Mouse (Mus musculus) embryo, embryonic 11.5 days (tissue): ENCODE measurements at regions not wholly inside any gene's neighbourhood (a gene's known extent, or its start where the extent isn't known, plus 50 kb on each side); places are given as distances from the start of the nearest gene placed in this dataset.

ENCODE experiments used
- DNase-seq: peaks from one replicate; pipeline ENCODE4 v3.0.0-alpha.2; 2012; ENCODE audit warnings: low read depth, low spot score

DNA sequence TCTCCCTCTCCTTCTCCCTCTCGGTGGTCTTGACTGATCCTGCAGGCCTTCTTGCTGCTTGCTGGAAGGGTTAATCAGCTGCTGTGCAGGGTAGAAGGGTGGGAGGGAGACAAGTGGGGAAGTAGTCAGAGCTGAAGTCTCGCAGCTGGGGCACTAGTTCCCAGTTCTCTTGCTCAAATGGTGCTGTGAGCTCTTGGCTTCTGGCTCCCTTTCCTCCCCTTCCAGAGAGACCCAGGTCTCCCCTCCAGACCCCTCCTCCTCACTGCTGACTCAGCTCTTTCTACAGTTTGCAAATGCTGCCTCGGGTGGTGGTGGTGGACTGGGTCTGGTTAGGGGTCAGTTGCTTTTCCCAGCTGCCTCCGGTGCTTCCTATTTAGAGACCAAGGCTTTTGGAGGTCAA, 100.8 kb upstream of the Id2 start:
- no peak for DNase-seq

DNA sequence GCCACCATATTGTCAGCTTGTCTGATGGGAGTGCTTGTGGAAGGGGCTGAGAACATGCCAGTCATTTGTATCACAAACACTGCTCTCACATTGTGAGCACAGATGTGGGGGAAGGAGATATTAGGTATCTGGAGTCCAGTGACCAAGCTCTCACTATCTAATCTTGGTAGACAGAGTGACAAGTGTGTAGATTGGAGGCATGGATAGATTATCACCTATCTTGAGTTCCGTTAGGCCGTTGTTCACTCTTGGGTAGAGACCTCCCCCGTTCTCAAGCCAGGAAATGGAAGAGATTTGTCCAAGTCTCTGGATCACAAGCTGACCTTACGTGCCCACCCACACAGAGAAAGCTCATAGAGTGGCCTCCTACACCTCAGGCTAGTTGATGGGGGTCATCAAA, 99.1 kb upstream of the Id2 start:
- DNase-seq = no peak

DNA sequence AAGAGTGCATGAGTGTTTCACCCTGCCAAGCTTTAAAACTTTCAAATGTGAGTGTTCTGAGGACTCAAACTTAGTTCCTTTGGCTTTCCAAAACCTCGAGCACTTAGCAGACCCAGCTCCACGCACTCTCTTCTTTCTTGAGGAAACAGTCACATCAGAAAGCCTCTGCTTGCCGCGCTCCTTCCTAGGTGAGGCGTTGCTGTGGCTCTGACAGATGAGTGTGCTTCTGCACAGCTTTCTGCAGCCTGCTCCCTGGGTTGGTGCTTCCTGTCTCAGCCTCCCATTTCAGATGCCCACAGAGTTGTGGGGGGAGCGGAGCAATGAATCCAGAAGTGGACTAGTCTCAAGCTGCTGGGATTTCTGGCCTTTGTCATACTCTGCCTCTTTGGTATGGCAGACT, 95.3 kb upstream of the Id2 start:
- no peak for DNase-seq

- DNase-seq = no peak
Observed at GRCm38 (mm10) chr12:25190360-25190759, 93.4 kb upstream of the Id2 start.

GRCm38 (mm10) chr12:25189174-25189761, 92.3 kb upstream of the Id2 start:
- no peak for DNase-seq

GRCm38 (mm10) chr12:25188556-25188955, 91.6 kb upstream of the Id2 start:
- DNase-seq = no peak

- no peak for DNase-seq
Observed at GRCm38 (mm10) chr12:25187216-25187615, 90.3 kb upstream of the Id2 start.

DNA sequence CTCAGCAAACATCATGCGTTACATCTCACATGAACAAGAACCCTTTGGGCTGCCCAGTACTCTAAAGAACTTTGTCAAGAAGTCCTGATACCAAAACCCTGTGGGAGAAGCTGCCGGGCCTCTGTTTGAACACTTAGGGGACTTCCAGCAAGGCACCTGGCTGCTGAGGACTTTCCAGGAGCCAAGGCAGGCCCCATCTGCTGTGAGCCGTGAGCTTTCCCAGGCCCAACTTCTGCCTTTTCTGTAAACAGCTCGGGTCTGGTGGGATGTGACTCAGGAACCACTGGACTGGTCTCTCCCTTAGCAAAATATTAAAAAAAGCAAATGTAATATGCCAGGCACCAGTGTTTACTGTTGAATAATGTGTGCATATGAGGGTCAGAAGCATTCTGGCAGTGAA, 85.7 kb upstream of the Id2 start:
- DNase-seq = no peak

GRCm38 (mm10) chr12:25181317-25181716, 84.4 kb upstream of the Id2 start:
- no peak for DNase-seq

DNA sequence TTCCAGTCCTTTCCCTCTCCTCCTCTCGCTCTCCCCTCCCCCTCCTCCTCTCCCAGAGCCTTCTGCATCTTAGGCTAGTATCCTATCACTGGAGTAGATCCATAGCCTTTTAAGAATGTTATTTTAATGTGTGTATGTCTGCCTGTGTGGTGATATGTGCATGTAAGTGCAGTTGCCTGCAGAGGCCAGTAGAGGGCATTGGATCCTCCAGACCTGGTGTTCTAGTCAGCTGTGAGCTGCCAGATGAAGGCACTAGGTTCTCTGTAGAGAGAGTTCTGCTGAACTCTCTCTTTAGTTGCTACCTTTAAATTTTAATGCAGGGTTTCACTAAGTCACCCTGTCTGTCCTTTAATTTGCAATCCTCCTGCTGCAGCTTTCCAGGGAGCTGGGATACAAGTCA, 83.9 kb upstream of the Id2 start:
- DNase-seq = no peak

- DNase-seq = no peak
Observed at GRCm38 (mm10) chr12:25180289-25180688, 83.3 kb upstream of the Id2 start.

GRCm38 (mm10) chr12:25178491-25179115, 81.7 kb upstream of the Id2 start:
- DNase-seq = no peak

DNA sequence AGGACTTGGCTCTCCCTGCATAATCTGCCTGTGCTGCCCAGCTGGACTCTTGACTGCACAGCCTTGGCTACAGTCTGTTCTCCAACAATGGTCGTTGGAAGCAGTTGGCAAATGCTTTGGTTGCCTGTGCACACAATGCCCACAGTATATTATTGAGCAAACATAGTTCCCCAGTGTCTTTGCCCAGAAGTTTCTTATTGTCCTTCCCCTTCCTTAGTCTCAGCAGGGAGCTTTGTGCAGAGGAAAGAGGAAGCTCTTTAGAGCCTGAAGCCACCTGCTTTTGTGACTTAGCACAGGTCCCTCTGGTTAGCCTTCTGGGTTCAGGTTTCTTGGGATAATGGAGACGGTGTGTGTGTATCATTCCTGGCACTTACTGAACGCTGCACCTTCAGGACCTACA, 80.9 kb upstream of the Id2 start:
- no peak for DNase-seq

DNA sequence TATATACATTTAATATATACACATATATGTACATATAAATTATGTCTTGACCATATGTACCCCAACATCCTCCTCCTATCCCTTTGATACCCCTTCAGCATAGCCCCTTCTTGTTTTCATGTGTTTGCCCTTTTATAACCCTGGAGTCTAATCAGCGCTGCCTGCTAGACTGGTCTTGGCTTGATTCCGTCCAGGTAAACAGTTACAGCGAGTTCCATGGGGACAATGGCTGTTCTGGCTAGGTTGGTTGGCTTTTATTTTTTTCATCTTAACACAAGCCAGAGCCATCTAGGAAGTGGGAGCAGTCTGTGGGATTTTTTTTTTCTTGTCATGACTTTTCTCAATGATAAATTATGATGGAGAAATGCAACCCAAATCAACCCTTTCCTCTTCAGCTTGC, 79.6 kb upstream of the Id2 start:
- no peak for DNase-seq

GRCm38 (mm10) chr12:25173064-25173463, 76.1 kb upstream of the Id2 start:
- no peak for DNase-seq

DNA sequence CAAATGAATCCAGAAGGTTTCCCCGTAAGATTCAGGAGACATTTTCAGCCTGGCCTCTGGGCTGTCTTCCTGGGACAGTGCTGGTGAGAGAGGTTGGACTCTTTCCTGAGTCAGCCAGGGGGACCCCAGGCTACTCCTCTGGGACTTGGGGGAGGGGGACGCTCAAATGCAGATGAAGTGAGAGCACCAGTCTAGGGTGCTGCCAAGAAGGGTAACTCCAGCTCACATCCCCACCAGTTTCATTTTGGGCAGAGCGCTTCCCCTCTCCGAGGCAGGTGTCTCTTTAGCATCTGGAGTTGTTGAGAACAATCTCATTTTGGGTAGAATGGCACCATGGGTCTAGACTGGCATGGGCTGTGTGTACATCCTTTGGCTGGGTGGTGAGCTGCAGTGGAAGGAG, 75.5 kb upstream of the Id2 start:
- no peak for DNase-seq

- no peak for DNase-seq
Observed at GRCm38 (mm10) chr12:25169611-25170010, 72.7 kb upstream of the Id2 start.

GRCm38 (mm10) chr12:25168213-25168545, 71.2 kb upstream of the Id2 start:
- DNase-seq = no peak

DNA sequence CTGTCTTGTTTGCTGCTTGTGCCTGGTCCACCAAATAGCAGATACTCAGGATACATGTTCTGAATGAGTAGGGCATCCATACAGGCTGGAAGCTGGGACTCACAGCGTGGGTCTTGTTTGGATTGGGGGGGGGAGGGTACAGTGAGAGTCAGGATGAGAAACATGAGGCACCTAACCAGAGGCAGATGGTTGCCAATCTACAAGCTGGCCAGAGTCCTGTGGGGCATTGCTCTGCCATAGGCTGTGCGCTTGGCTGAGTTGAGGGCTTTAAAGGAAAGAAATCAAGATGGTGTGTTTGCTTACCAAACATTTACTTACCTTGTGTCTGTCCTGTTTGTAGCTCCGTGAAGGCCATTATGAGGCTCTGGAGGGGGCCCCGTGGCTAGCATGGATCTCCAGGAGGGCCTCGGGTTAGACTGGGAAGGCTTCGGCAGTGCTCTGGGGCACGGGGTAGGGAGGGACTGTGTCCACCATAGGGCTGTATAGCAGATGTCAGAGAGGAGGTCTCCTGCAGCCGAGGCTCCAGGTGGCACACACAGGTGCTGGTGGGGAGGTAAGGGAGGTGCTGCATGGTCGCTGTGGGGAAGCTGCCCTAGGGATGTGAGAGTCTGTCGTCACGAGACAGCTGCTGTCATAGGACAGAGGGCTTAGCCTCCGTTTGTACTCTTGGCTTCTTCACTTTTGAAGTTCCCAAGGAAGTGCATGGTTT, 70.7 kb upstream of the Id2 start:
- DNase-seq = no peak

DNA sequence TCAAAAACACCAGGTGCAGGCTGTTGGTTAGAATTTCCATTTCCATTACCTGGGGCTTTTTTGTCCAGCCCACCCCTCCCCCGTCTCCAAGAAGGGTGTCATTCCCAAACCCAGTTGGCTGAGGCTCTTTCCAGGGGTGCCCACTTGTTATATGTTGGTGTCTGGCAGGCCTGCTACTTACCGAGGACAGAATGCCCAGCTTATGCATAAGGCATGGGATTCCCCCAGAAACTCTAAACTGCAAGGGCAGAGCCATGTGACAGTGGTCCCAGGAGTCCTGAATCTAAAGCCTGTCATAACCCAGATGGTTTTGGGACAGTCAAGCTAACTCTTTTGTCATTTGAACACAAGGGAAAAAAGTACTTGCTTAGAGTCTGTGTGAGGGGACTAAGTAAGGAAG, 69.6 kb upstream of the Id2 start:
- DNase-seq = no peak

GRCm38 (mm10) chr12:25165650-25166049, 68.7 kb upstream of the Id2 start:
- no peak for DNase-seq

GRCm38 (mm10) chr12:25164724-25165123, 67.8 kb upstream of the Id2 start:
- no peak for DNase-seq

GRCm38 (mm10) chr12:25163541-25163940, 66.6 kb upstream of the Id2 start:
- DNase-seq = no peak
